Mouse (Mus musculus) thymus, postnatal 14 days (tissue): Measurements from ENCODE around the gene Gm10447.

Experiments
- DNase-seq: peaks from one replicate; pipeline ENCODE4 v3.0.0; 2021

Gene Gm10447

GRCm38 (mm10) chr11:53456474-53457371, at the start of gene Gm10447, which contains the start of gene Shroom1:
Gene Gm10447, minus strand, starts transcription at chr11:53457110.
Gene Shroom1, plus strand, starts transcription at chr11:53457205.
- no peak for DNase-seq

GRCm38 (mm10) chr11:53505026-53505663, 48.2 kb upstream of the Gm10447 start:
- DNase-seq = no peak

DNA sequence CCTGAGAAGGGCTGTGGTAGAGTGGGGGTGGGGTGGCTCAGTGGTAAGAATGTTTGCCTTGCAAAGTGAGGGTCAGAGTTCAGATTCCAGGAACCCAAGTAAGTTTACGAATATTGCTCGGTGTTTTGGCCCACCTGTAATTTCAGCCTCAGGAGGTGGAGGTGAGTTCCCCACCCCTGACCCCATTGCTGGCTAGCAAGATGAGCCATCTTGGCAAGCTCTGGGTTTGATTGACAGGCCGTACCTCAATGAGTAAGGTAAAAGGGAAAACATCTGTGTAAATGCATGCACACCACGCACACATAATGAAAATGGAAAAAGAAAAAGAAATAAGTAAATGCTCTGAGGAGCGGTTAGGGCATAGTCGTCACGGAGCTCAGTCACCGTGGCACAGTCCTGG, 47.5 kb upstream of the Gm10447 start:
- no peak for DNase-seq

- no peak for DNase-seq
Measured at GRCm38 (mm10) chr11:53503738-53504137, 46.8 kb upstream of the Gm10447 start.

DNA sequence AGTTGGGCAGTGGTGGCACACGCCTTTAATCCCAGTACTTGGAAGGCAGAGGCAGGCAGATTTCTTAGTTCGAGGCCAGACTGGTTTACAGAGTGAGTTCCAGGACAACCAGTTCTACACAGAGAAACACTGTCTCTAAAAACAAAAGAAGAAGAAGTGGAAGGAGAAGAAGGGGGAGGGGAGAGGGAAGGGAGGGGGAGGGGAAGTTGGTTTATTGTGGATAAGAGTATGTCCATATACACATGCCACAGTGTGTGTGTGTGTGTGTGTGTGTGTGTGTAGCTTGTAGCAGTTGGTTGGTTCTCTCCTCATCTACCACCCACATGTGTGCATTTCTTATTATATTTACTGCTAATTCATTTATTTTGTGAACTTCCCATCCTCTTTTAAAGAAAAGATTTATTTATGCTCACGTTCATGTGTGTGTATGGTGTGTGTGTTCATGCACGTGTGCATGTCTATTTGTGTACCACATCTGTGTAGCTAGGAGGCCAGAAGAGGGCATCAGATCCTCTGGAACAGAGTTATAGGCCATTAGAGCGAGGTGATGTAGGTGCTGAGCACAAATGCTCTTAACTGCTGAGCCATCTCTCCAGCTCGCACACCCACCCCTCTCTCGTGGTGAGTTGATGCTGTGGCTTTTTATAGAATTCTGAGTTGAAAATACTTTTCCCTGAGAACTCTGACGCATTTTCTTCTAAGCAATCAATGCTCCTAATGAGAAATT, 45.3 kb upstream of the Gm10447 start:
- no peak for DNase-seq

- no peak for DNase-seq
Measured at GRCm38 (mm10) chr11:53500569-53500968, 43.7 kb upstream of the Gm10447 start.

DNA sequence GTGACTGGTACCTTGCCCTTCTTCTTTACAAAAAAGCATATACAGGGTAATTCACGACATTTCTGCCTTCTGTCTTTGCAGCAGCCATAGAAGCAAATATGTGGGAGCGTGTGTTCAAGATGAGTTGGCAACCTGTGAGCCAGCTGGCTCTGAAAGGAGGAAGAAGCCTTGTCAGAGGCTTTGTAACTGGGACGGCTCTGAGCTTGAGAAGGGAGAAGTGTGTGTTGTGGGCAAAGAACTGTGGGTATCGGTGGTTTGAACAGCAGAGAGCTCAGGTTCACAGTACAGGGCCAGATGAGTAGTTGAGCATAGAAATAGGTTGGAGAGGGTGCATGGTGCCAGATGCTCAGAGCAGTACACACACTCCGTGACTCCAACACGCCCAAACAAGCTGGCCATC, 40.0 kb upstream of the Gm10447 start:
- peak; percentile 44 for DNase-seq

DNA sequence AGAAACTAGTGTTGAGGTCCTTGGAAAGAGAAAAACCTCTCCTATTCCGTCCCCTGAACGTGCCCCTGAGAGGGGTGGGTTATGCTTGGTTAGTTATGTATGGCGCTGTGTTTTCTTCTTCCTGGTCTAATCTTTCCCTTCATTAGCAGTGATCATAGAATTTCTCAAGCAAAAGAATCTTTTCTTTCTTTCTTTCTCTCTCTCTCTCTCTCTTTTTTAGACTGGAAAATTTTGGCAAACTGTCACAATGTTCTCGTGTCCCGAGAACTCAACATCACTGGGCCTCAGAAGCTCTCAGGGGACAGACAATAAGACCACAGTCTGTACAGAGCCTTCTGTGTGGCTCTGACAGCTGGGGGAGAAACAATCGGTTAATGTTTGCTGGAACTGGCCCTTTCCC, 38.5 kb upstream of the Gm10447 start:
- DNase-seq = no peak

DNA sequence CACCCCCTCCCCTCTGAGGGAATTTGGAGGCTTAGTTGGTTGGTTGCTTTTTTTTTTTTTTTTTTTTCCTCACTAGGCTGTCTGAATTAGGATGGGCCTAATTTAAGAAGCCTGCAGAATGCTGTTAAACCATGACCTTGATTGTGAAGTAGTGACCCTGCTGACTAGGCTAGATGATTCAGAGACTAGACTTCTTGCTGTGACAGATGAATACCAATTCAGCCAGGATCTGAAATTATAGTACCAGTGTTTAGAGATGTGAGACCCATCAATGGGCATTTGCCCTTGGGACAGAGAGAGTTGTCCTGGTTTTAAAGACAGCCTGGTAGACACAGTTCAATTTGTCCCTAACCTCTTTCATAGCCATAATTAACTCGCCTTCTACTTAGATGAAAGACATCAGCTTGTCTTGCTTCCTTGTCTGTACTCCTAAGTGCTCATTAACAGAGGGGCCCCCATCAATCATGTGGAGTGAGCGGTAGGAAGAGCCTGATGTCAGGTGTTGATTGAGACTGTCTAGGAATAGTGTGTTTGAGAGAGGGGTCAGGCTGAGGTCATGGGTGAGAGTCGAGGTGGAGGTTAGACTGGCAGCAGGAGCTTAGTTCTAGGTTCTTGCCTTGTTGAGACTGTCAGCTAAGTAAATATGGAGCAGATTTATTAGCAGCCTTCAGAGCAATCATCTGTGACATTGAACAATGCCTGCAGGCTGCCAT, 36.5 kb upstream of the Gm10447 start:
- no peak for DNase-seq

GRCm38 (mm10) chr11:53491954-53492401, 35.1 kb upstream of the Gm10447 start:
- no peak for DNase-seq

GRCm38 (mm10) chr11:53489421-53489820, 32.5 kb upstream of the Gm10447 start:
- DNase-seq = no peak

DNA sequence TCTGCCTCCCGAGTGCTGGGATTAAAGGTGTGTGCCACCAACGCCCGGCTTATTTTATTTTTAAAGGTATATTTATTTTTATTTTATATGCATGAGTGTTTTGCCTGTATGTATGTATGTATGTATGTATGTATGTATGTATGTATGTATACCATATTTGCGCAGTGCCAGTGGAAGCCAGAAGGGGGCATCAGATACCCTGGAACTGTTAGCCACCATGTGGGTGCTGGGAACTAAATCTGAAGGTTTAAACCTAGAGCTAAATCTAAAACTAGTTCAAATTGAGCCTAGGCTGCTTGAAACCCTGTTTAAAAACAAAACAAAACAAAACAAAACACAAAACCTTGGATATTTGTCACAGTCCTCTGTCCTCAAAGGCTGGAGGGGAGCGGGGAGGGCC, 32.1 kb upstream of the Gm10447 start:
- no peak for DNase-seq

DNA sequence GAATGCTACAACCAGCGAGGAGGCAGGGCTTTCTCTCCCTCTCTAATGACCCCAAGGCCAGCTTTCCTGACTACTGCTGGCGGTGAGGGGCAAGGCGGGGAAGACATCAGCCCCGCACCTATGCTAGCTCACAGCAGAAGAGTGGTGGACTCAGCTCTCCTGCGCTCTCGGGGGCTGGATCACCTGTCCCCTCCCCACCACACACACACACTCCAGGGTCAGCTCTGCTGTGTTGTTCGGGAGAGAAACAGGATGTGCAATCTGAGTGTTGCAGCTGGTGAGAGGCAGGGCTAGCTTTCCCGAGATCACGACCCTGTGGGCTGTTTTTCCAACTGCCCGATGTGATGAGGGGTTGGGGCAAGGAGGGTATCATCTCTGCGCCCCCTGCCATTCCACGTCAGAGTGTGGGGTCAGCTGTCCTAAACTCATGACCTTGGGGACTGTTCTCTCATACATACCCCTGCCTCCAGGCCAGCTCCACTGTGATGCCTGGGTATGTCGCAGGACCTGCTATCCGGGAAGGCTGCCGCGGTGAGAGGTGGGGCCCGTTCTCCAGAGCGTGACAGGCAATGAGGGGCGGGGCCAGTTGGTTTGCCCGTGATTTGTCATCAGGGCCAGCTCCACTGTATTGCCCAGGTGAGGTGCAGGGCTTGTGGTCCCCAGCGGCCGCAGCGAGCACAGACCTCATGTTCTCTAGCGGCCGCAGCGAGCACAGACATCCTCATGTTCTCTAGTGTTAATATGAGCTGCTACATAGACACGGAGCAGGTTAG, 30.1 kb upstream of the Gm10447 start:
- no peak for DNase-seq

- DNase-seq = no peak
Measured at GRCm38 (mm10) chr11:53486351-53486750, 29.4 kb upstream of the Gm10447 start.

DNA sequence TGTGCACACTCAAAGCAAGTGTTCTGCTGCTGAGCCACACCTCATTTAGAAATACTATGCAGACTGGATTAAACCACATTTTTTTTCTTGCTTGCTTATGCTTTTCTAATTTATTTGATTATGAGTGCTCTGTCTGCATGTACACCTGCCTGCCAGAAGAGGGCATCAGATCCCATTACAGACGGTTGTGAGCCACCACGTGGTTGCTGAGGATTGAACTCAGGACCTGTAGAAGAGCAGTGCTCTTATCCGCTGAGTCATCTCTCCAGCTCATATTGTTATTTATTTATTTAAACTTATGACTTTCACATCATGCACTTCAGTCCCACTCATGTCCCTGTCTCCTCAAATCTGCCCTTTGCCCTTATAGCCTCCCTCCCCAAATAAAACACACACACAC, 28.8 kb upstream of the Gm10447 start:
- no peak for DNase-seq

- DNase-seq = no peak
Measured at GRCm38 (mm10) chr11:53483159-53483891, 26.4 kb upstream of the Gm10447 start.

GRCm38 (mm10) chr11:53481088-53481730, 24.3 kb upstream of the Gm10447 start:
- DNase-seq = no peak

DNA sequence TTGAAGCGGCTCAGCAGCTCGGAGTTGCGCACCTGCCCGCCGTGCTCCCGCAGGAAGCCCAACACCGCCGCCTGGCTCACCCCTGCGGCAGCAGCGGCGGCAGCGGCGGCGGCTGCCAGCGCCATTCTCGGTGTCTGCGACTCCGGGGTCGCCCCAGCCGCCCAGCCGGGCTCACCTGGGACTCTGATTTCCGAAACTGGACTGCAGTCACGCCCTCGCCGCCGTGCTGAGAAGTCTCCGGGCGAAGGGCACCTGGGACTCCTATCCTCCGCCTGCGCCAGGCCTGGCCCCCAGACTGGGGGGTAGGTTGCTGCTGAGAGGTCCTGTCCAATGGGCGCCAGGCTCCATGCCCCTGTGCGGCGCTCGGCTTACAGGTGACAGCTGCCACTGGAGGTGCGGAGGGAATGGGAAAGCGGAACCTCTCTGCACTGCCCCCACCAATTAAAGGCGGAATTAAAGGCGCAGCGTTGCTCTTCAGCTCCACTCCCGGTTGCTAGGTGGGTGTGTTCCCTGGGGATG, 22.9 kb upstream of the Gm10447 start, which contains the start of the genes Gm9945 and Sowaha:
Gene Gm9945, plus strand, starts transcription at position 384 of the 519 bp plus-strand sequence.
Gene Sowaha, minus strand, starts transcription at position 492 of the 519 bp plus-strand sequence.
- DNase-seq = peak; percentile 27

DNA sequence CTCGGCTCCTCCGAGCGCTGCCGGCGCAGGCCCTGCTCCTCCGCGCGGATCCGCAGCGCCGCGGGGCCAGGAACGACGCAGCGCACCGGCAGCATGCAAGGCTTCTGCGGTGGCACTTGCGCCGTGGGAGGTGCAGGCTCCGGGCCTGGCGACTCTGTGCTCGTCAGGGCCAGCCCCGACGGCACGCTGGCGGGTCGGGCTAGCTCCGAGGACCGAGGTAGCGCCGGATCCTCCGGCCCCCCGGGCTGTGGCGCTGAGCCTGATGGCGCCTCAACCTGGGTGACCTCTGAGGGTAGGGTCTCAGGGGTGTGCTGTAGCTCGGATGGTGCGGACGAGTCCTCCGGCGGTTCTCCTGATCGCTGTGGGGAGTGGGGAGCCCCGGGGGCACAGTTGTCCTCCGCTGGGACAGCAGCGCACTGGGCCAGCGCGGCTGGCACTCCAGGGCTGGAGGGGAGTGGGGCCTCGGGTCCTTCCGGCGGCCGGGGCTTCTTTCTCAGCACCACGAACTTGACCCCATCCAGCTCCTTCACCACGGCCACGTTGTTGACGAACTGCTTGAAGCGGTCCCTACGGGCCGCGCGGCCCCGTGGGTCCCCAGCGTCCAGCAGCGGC, 22.4 kb upstream of the Gm10447 start:
- no peak for DNase-seq
